Mouse (Mus musculus): ENCODE results near the gene Nectin2.

DNA sequence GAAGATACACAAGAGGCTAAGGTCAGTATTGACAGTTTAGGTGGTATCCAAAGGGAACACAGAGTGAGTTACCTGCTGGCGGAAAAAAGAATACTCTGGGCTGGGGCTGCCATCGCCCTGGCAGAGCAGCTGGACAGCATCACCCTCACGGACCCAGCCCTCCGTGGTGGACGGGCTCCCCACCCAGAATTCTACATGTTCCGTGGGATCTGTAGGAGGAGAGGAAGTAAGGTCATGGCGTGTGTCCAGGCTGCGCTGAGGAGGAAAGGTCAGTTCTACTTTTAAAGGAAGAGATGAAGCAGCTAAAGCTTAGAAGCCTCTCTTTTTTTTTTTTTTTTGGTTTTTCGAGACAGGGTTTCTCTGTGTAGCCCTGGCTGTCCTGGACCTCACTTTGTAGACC lies 14.3 kb upstream of the Nectin2 start:
- TF ChIP-seq CTCF (IDR thresholded peaks at IDR 0.05; ENCODE audit: borderline replicate concordance, control insufficient read depth, extremely low read depth, insufficient read depth, low read length, poor library complexity) = no peak
- TF ChIP-seq POLR2A (IDR thresholded peaks at IDR 0.05; ENCODE audit: control insufficient read depth, extremely low read depth, insufficient read depth, low read length, poor library complexity) = no peak
